Mouse (Mus musculus) cerebellum, adult 2 months (tissue): ENCODE data around the gene C1galt1c1. TPM values are rescaled to one million over a fixed set of nuclear protein-coding genes. Genes with fewer than 3 reads are reported as not detected.

Experiments
- DNase-seq, 2 experiments: peaks; one replicate each; pipeline ENCODE4 v3.0.0; 2021
- H3K27ac ChIP-seq: fragments of 200-500 bp; 2 replicates; pipeline ENCODE4 v1.5.1; 2012; ENCODE audit warnings: low read length, control low read depth, inconsistent platforms; ENCODE audit not compliant: insufficient read depth
- H3K27me3 ChIP-seq: fragments of 200-500 bp; 2 replicates; pipeline ENCODE4 v1.6.1; 2012; ENCODE audit warnings: inconsistent platforms, mild to moderate bottlenecking, low read length, moderate library complexity; ENCODE audit not compliant: control insufficient read depth, insufficient read depth
- H3K4me1 ChIP-seq: fragments of 200-500 bp; 2 replicates; pipeline ENCODE4 v1.6.1; 2011; ENCODE audit warnings: low read length; ENCODE audit not compliant: control insufficient read depth, insufficient read depth
- H3K4me3 ChIP-seq: fragments of 200-500 bp; replicated peaks from 2 replicates; pipeline ENCODE3; 2011; ENCODE audit warnings: mild to moderate bottlenecking, low read depth, low read length, control low read depth; ENCODE audit not compliant: insufficient read depth
- CTCF ChIP-seq: fragments of 200-500 bp; IDR thresholded peaks from 2 replicates; pipeline ENCODE4 v1.5.1; 2011; ENCODE audit warnings: low read depth, mild to moderate bottlenecking, control low read depth, low read length, moderate library complexity, borderline replicate concordance; ENCODE audit not compliant: insufficient read depth
- POLR2A ChIP-seq: fragments of 200-500 bp; IDR thresholded peaks from 2 replicates; pipeline ENCODE4 v1.6.1; 2011; ENCODE audit warnings: low read length, control low read depth, borderline replicate concordance; ENCODE audit not compliant: insufficient read depth
- WGBS: fragments of 180-500 bp; shearing (Covaris S2); methylation state at CpG from one replicate; pipeline ENCODE4 v1.1.7; 2018; 5-methylcytosine and 5-hydroxymethylcytosine counted together
- polyA plus RNA-seq: library from polyadenylated mRNA; depleted of rRNA; stranded (reverse); fragments of >200 nt; gene quantifications from 2 replicates; pipeline ENCODE4 v1.2.3, GENCODE M21; 2012; rRNA removed

Gene C1galt1c1
- polyA plus RNA-seq, 1 experiment = 40.6 TPM

- Histone ChIP-seq H3K27ac (no peak overlapping the region), H3K4me1 (no peaks in the 10 kb centered on the region), H3K27me3 (no peaks in the 10 kb centered on the region), H3K4me3 (no peak overlapping the region)
- DNase-seq = no peak
- TF ChIP-seq POLR2A (no peak), CTCF (no peak)
These were observed 51.6 kb downstream of the C1galt1c1 start for GRCm38 (mm10) chrX:38583261-38583660.

GRCm38 (mm10) chrX:38581140-38581539 is 53.7 kb downstream of the C1galt1c1 start:
- Histone ChIP-seq H3K27ac (no peak overlapping the region), H3K4me3 (no peak overlapping the region), H3K4me1 (no peaks in the 10 kb centered on the region), H3K27me3 (no peaks in the 10 kb centered on the region)
- 89% methylated on average over 1 of the region's 1 CpGs for WGBS
- DNase-seq = no peak
- no peak for TF ChIP-seq POLR2A

Other genes starting within 250 kb of the C1galt1c1 start
- 64.7 and 67.8 TPM in 2 replicates for gene Lamp2, start 178.6 kb downstream of the C1galt1c1 start, polyA plus RNA-seq
- 17.9 and 20.8 TPM in 2 replicates for gene Cul4b, start 58.9 kb downstream of the C1galt1c1 start, polyA plus RNA-seq
- gene Mcts1, start 34.5 kb downstream of the C1galt1c1 start, polyA plus RNA-seq = 79.3 and 80.6 TPM in 2 replicates
- not detected in 2 replicates for gene 6030498E09Rik, start 137.6 kb upstream of the C1galt1c1 start, polyA plus RNA-seq